Mouse (Mus musculus) liver, embryonic 11.5 days (tissue): Measurements from ENCODE around the gene Ndufaf7. TPM values are rescaled to one million over a fixed set of nuclear protein-coding genes. Genes with fewer than 3 reads are reported as not detected.

Experiments used
- ATAC-seq: fragments of 200-750 bp; cut with Nextera tagmentation; replicated peaks from 2 replicates; pipeline ENCODE4 v1.8.0; 2017; ENCODE audit warnings: moderate number of reproducible peaks, mild to moderate bottlenecking, moderate TSS enrichment, moderate library complexity; ENCODE audit not compliant: low FRiP score
- DNase-seq: peaks from one replicate; pipeline ENCODE4 v3.0.0-alpha.2; 2017; ENCODE audit warnings: low spot score
- H3K27ac ChIP-seq: fragments of 300-500 bp; sonication (generic); 2 replicates; pipeline ENCODE4 v1.5.1; 2014; ENCODE audit warnings: mild to moderate bottlenecking, low read depth, low read length, control low read depth
- H3K27me3 ChIP-seq: fragments of 300-500 bp; sonication (generic); replicated peaks from 2 replicates; pipeline ENCODE4 v1.6.1; 2014; ENCODE audit warnings: low read length, mixed read lengths; ENCODE audit not compliant: control insufficient read depth, insufficient read depth
- H3K36me3 ChIP-seq: fragments of 300-500 bp; sonication (generic); 2 replicates; pipeline ENCODE4 v1.6.1; 2014; ENCODE audit warnings: mild to moderate bottlenecking, low read length, moderate library complexity, mixed read lengths; ENCODE audit not compliant: control insufficient read depth, insufficient read depth
- H3K4me1 ChIP-seq: fragments of 300-500 bp; sonication (generic); replicated peaks from 2 replicates; pipeline ENCODE4 v1.6.1; 2014; ENCODE audit warnings: low read length, mixed read lengths; ENCODE audit not compliant: control insufficient read depth, insufficient read depth
- H3K4me2 ChIP-seq: fragments of 300-500 bp; sonication (generic); 2 replicates; pipeline ENCODE4 v1.6.1; 2014; ENCODE audit warnings: mild to moderate bottlenecking, control low read depth, moderate library complexity
- H3K4me3 ChIP-seq: fragments of 300-500 bp; sonication (generic); 2 replicates; pipeline ENCODE4 v1.5.1; 2014; ENCODE audit warnings: low read depth, low read length, control low read depth
- H3K9ac ChIP-seq: fragments of 300-500 bp; sonication (generic); 2 replicates; pipeline ENCODE4 v1.6.1; 2014; ENCODE audit warnings: low read depth, low read length, control low read depth
- H3K9me3 ChIP-seq: fragments of 300-500 bp; sonication (generic); 2 replicates; pipeline ENCODE4 v1.6.1; 2016; ENCODE audit warnings: low read length, inconsistent platforms, mixed read lengths; ENCODE audit not compliant: control insufficient read depth
- WGBS: fragments of 180-500 bp; shearing (Covaris S2); extraction: QIAGEN DNeasy Blood & Tissue Kit; methylation state at CpG from one replicate; pipeline ENCODE4 v1.1.7; 2014; 5-methylcytosine and 5-hydroxymethylcytosine counted together
- polyA plus RNA-seq: library from polyadenylated mRNA; unstranded; fragments of >200 nt; fragmentation: Nextera tagmentation; extraction: Ambion mirVana; gene quantifications from 2 replicates; pipeline ENCODE4 v1.2.1, GENCODE M21; 2014

Gene Ndufaf7
- polyA plus RNA-seq, 1 experiment from 2014 or later: 58.0 TPM

GRCm38 (mm10) chr17:78912861-78913281 is 24.1 kb upstream of the Ndufaf7 start:
- 26% methylated on average over 6 of the region's 6 CpGs for WGBS
- peak overlapping the region; percentile 41 for H3K4me3 ChIP-seq
- no peaks in the 10 kb centered on the region for H3K9me3 ChIP-seq
- H3K9ac ChIP-seq: no peak overlapping the region
- H3K4me1 ChIP-seq: peaks cover 10% of the 10 kb centered on the region; the same call in 1 of the 2 replicates
- H3K36me3 ChIP-seq: no peaks in the 10 kb centered on the region
- DNase-seq: no peak
- no peak overlapping the region for H3K27ac ChIP-seq
- no peaks in the 10 kb centered on the region for H3K27me3 ChIP-seq
- H3K4me2 ChIP-seq: peak overlapping the region; percentile 52
- peak; percentile 46 for ATAC-seq

GRCm38 (mm10) chr17:78913921-78914320 is 23.0 kb upstream of the Ndufaf7 start:
- 72% methylated on average over 3 of the region's 3 CpGs for WGBS
- Histone ChIP-seq H3K27ac (no peak overlapping the region), H3K9ac (no peak overlapping the region), H3K4me2 (no peak overlapping the region), H3K27me3 (no peaks in the 10 kb centered on the region), H3K4me1 (peaks cover 10% of the 10 kb centered on the region; the same call in 1 of the 2 replicates), H3K4me3 (no peak overlapping the region), H3K36me3 (peaks cover 3% of the 10 kb centered on the region; the same call in 1 of the 2 replicates), H3K9me3 (no peaks in the 10 kb centered on the region)
- ATAC-seq: no peak
- no peak for DNase-seq

GRCm38 (mm10) chr17:78915772-78916171 is 21.2 kb upstream of the Ndufaf7 start:
- Histone ChIP-seq H3K9ac (peak overlapping the region; percentile 64), H3K4me2 (peak overlapping the region; percentile 66), H3K27ac (peak overlapping the region; percentile 66; the same call in 1 of the 2 replicates), H3K4me1 (peaks cover 10% of the 10 kb centered on the region; the same call in 1 of the 2 replicates), H3K27me3 (no peaks in the 10 kb centered on the region), H3K4me3 (peak overlapping the region; percentile 62), H3K36me3 (peaks cover 7% of the 10 kb centered on the region; the same call in 1 of the 2 replicates), H3K9me3 (no peaks in the 10 kb centered on the region)
- WGBS: 48% methylated on average over 6 of the region's 6 CpGs
- ATAC-seq (no peak), DNase-seq (no peak)

GRCm38 (mm10) chr17:78916369-78916813 is 20.5 kb upstream of the Ndufaf7 start, which contains the start of gene Cebpzos:
TSS of gene Cebpzos (plus strand) at chr17:78916500.
- 1% methylated on average over 37 of the region's 37 CpGs for WGBS
- H3K4me1 ChIP-seq: peaks cover 10% of the 10 kb centered on the region; the same call in 1 of the 2 replicates

GRCm38 (mm10) chr17:78916899-78917298 is 20.0 kb upstream of the Ndufaf7 start:
- H3K27ac ChIP-seq: peak overlapping the region; percentile 66
- H3K9ac ChIP-seq: peak overlapping the region; percentile 64
- no peaks in the 10 kb centered on the region for H3K9me3 ChIP-seq
- DNase-seq (no peak), ATAC-seq (peak; percentile 27)
- H3K4me3 ChIP-seq: peak overlapping the region; percentile 62
- peaks cover 11% of the 10 kb centered on the region for H3K36me3 ChIP-seq
- H3K4me1 ChIP-seq: peaks cover 10% of the 10 kb centered on the region; the same call in 1 of the 2 replicates
- no peaks in the 10 kb centered on the region for H3K27me3 ChIP-seq
- peak overlapping the region; percentile 66 for H3K4me2 ChIP-seq
- WGBS: 5% methylated on average over 11 of the region's 11 CpGs

More at GRCm38 (mm10) chr17:78916369-78916813, 20.5 kb upstream of the Ndufaf7 start, which contains the start of gene Cebpzos:
- peak within 1 kb of the TSS; percentile 64 for H3K9ac ChIP-seq
- DNase-seq (peak; percentile 90), ATAC-seq (peak; percentile 93)
- H3K9me3 ChIP-seq: no peaks in the 10 kb centered on the region
- peak within 1 kb of the TSS; percentile 62 for H3K4me3 ChIP-seq
- peak within 1 kb of the TSS; percentile 66 for H3K27ac ChIP-seq
- no peaks in the 10 kb centered on the region for H3K27me3 ChIP-seq
- peaks cover 7% of the 10 kb centered on the region for H3K36me3 ChIP-seq
- H3K4me2 ChIP-seq: peak within 1 kb of the TSS; percentile 66

GRCm38 (mm10) chr17:78917696-78918095 is 19.2 kb upstream of the Ndufaf7 start:
- peaks cover 10% of the 10 kb centered on the region; the same call in 1 of the 2 replicates for H3K4me1 ChIP-seq
- H3K36me3 ChIP-seq: peaks cover 11% of the 10 kb centered on the region
- no peak for ATAC-seq
- no peak overlapping the region for H3K27ac ChIP-seq
- DNase-seq: no peak
- no peaks in the 10 kb centered on the region for H3K9me3 ChIP-seq
- no peaks in the 10 kb centered on the region for H3K27me3 ChIP-seq
- peak overlapping the region; percentile 66 for H3K4me2 ChIP-seq
- H3K9ac ChIP-seq: no peak overlapping the region
- 58% methylated on average over 6 of the region's 6 CpGs for WGBS
- H3K4me3 ChIP-seq: peak overlapping the region; percentile 62; the same call in 1 of the 2 replicates

GRCm38 (mm10) chr17:78935857-78936256 is 1.1 kb upstream of the Ndufaf7 start:
- ATAC-seq: no peak

GRCm38 (mm10) chr17:78937229-78937853 is 405 bp downstream of the Ndufaf7 start:
- H3K9ac ChIP-seq: peak overlapping the region; percentile 82
- peak overlapping the region; percentile 90 for H3K4me3 ChIP-seq
- DNase-seq (no peak), ATAC-seq (peak; percentile 35)
- H3K9me3 ChIP-seq: no peaks in the 10 kb centered on the region
- peaks cover 33% of the 10 kb centered on the region for H3K36me3 ChIP-seq
- peak overlapping the region; percentile 13; the same call in 1 of the 2 replicates for H3K27ac ChIP-seq
- WGBS: 8% methylated on average over 26 of the region's 26 CpGs
- peak overlapping the region; percentile 93 for H3K4me2 ChIP-seq
- no peaks in the 10 kb centered on the region for H3K27me3 ChIP-seq
- H3K4me1 ChIP-seq: peaks cover 12% of the 10 kb centered on the region

More at GRCm38 (mm10) chr17:78935857-78936256, 1.1 kb upstream of the Ndufaf7 start:
- no peaks in the 10 kb centered on the region for H3K9me3 ChIP-seq
- no peak for DNase-seq
- H3K9ac ChIP-seq: peak overlapping the region; percentile 82
- peaks cover 12% of the 10 kb centered on the region for H3K4me1 ChIP-seq
- H3K27ac ChIP-seq: no peak overlapping the region
- peak overlapping the region; percentile 93 for H3K4me2 ChIP-seq
- peak overlapping the region; percentile 90 for H3K4me3 ChIP-seq
- no peaks in the 10 kb centered on the region for H3K27me3 ChIP-seq
- WGBS: 45% methylated on average over 2 of the region's 2 CpGs
- H3K36me3 ChIP-seq: peaks cover 35% of the 10 kb centered on the region
